Mouse (Mus musculus): ENCODE measurements around the gene Slc52a3.

Gene Slc52a3

DNA sequence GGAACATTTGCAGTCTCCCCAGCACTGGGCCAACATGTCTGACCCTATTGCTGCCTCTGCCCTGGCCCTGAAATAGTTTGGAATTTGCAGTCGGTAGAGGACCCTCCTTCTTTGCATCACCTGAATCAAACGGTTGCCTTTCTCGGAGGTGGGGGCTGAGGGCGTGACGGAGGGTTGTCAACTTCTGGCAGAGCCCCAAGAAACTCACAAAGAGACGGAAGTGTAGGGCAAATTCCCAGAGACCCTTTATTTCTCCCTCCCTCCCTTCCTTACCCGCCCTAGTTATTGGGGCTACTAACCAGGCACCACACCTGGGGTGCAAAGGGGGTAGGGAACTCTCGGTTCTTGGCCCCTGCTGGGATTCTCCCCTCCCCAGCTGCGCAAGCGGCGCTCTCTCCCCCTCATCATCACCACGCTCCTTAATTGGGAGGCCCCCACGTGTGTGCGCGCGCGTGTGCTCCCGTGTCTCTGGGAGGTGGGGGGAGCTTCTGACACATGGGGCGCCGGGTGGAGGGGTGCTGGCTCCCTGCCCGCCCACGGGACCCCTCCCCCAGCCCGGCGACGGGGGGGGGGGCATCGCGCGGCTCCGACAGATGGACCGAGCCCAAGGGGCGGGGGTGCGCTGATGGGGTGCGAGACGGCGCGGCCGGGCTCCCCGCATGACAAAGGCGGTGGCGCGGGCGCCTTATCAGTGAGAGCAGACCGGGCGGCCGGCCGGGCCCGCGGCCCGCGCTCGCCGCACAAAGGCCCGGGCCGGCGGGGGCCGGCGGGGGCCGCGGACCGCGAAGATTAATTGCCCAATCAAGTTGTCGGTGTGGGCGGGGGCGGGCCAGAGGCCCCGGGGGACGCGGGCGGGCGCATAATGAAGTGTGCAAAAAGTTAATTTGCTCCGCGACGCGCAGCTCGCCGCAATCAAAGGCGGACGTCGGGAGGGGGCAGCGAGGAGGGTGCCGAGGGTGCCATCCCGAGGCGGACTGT lies 52.0 kb downstream of the Slc52a3 start:
- peak; percentile 63 for DNase-seq (ENCODE audit: low spot score)

GRCm38 (mm10) chr2:152048981-152049441 lies 52.7 kb downstream of the Slc52a3 start:
- peak; percentile 54 for DNase-seq (ENCODE audit: low spot score)

- no peak for DNase-seq (ENCODE audit: low spot score)
These were observed 53.4 kb downstream of the Slc52a3 start for GRCm38 (mm10) chr2:152049611-152050270.

- DNase-seq (ENCODE audit: low spot score) = no peak
These were observed 54.0 kb downstream of the Slc52a3 start for GRCm38 (mm10) chr2:152050316-152050715.

DNA sequence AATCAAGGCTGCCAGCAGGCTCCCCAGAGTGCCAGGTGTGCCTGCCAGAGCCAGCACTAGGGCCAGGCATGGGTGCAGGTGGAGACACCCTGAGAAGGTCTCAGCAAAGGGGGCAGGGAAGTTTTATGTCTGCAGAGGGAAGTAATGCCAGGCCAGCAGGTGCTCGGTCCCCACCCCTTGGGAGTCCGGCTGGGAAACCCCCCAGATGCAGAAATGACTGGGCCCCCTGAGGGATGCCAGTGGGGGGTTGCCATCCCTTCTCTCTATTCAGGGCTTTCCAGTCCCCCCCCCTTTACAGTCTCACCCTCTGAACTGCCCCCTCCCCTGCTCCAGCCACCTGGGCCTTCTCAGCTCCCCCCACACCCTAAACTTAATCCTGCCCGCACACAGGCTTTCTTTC lies 55.7 kb downstream of the Slc52a3 start:
- DNase-seq (ENCODE audit: low spot score) = no peak

GRCm38 (mm10) chr2:152055406-152055805 lies 59.1 kb downstream of the Slc52a3 start:
- peak; percentile 51 for DNase-seq (ENCODE audit: low spot score)

GRCm38 (mm10) chr2:152056368-152057251 lies 60.3 kb downstream of the Slc52a3 start:
- no peak for DNase-seq (ENCODE audit: low spot score)

- DNase-seq (ENCODE audit: low spot score) = no peak
These were observed 60.9 kb downstream of the Slc52a3 start for GRCm38 (mm10) chr2:152057252-152057563.

All from testis, postnatal 10 days (tissue).